Mouse (Mus musculus): ENCODE data around the gene Gpr171.
"Not testable (repeated sequence)": the region's sequence is repeated elsewhere in the genome, so short reads cannot be mapped to it uniquely, and the experiment has no call there.

Gene Gpr171

GRCm38 (mm10) chr3:59101218-59101986 is at the start of gene Gpr171:
Gpr171 (minus strand) TSS chr3:59101821.
- no peak for DNase-seq (ENCODE audit: low read depth)

DNA sequence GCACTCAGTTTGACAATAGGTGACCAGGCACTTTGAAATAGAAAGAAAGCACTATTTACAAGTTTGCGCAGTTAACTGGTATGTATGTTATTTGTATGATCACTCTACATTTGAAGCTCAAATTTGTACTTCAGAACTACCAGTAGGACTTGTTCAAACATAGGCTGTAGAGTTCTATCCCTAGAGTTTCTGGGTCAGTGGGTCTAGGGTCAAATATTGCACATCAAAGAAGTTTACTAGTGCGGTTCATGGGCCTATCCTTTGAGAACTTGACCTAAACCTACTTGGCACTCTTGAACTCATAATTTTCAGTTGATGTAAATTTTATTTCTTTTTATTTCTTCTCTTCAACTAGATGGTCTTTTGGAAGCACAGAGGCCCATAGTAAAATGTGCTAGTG is 49.0 kb upstream of the Gpr171 start:
- DNase-seq (ENCODE audit: low read depth): no peak

GRCm38 (mm10) chr3:59149646-59150045 is 48.0 kb upstream of the Gpr171 start:
- DNase-seq (ENCODE audit: low read depth): no peak

GRCm38 (mm10) chr3:59145194-59145593 is 43.6 kb upstream of the Gpr171 start:
- no peak for DNase-seq (ENCODE audit: low read depth)

DNA sequence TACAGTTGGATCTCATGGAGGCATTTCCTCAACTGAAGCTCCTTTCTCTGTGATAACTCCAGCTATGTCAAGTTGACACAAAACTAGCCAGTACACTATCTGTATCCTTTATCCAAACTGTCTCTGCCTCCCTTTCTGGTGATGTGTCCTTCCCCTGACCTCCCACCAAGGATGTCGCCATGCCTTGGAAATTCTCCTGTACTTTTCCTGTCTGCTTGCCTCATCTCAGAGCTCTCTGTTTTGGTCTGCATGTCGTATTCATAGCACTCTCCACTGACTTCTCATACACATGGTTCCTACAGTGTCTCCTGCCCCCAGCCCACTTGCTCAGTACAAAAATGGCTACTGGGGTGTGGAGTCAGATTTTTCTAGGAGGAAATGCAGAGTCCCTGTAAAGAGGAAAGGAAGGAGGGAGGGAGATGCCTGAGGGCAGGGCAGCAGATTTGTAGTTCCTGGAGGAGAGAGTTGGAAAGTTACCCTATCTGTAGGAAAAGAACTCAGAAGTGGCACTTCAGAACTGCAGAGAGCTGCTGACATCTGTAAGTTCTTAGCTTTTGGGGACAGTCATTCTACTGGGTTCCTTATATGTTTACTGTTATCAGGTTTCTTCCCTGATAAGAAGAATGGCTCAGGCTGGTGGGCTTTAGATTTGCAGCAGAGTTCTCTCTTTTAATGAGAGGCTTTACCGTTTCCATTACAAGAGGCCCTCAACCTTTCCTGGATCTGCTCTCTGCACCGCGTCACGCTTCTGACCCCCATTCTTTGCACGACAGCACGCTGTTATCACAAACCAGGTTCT is 40.1 kb upstream of the Gpr171 start:
- no peak for DNase-seq (ENCODE audit: low read depth)

DNA sequence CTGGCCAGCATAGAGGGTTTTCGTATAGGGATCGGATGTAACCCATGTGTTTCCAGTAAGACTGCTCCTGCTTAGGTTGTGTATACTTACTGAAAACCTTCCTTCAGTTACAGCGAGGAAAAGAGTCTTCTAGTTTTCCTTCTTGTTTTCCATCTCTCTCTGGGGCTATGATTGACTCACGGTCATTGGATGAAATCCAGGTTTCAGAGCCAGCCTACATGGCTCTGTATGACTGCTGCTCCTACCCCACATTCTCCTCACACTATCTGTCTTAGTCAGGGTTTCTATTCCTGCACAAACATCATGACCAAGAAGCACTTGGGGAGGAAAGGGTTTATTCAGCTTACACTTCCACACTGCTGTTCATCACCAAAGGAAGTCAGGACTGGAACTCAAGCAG is 39.3 kb upstream of the Gpr171 start:
- not testable (repeated sequence) for DNase-seq (ENCODE audit: low read depth)

GRCm38 (mm10) chr3:59140115-59140514 is 38.5 kb upstream of the Gpr171 start:
- no peak for DNase-seq (ENCODE audit: low read depth)

DNA sequence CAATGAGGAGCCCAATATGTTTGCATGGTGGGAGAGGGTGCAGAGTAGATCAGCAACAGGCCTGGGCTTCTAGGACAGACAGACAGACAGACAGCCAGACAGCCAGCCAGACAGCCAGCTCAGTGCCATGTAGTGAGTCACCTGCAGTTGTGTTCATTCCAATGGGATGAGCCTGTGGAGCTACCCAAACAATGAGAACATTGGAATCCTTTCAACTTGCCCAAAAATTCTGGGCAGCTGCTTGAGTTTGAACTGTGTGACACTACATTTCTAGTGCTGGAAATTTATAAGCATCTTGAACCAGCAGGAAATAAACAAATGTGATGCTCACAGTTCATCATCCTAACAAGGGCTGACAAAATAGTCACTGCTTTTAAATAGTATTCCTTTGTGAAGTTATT is 38.0 kb upstream of the Gpr171 start:
- DNase-seq (ENCODE audit: low read depth): no peak

GRCm38 (mm10) chr3:59138946-59139468 is 37.4 kb upstream of the Gpr171 start:
- DNase-seq (ENCODE audit: low read depth): no peak

DNA sequence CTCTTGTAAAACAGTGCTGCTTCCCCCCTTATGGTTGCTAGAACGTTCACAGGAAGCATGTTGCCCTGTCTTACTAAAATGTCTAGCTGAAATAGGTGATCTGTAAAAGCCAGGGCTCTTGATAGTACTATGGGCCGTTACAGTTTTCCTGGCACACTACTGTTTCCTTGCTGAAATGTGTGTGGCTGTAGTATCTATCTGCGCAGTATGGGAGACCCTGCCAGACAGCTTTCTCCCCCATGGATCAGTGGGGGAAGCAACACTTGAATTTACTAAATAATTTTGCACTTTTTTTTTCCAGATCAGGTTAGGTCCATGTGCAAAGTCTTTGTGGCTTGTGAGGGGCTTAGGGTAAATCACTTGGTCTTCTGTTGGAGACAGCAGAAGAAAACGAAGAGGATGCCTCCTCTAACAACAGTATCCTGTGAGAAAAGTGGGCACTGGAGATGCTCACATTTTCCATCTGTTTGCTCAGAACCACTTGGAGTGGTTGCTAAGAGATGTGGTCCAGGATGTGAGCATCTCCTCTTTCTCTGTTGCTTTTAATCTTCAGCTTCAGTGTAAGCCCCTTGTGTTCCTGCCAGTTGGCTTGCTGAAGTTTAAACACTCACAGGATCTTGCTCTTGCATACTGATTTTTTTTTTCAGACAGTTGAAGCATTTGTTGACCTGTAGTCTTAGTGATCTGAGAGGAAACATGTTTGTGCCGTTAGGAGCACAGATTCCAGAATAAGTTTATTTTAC is 34.5 kb upstream of the Gpr171 start:
- no peak for DNase-seq (ENCODE audit: low read depth)

GRCm38 (mm10) chr3:59133189-59133588 is 31.6 kb upstream of the Gpr171 start:
- no peak for DNase-seq (ENCODE audit: low read depth)

- no peak for DNase-seq (ENCODE audit: low read depth)
These were observed 30.3 kb upstream of the Gpr171 start for GRCm38 (mm10) chr3:59131966-59132365.

GRCm38 (mm10) chr3:59131081-59131480 is 29.5 kb upstream of the Gpr171 start:
- DNase-seq (ENCODE audit: low read depth): no peak

GRCm38 (mm10) chr3:59130431-59130830 is 28.8 kb upstream of the Gpr171 start:
- DNase-seq (ENCODE audit: low read depth): no peak

DNA sequence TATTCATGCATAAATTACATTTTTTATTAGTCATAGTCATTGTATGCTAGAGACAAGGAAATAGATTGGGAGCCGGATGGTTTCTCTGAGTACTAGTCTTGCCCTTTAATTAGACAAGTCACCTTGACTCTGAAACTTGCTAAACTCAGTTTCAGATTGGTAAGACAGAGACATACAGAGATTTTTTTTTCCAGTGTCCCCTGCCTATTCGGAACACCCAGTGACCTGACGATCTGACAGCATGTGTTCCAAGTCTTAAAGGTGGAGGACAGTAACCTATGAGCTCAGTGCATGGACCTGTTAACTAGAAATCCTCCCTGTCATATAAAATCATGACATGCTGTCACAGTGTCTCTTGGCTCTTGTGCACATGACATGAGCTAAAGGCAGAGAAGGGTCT is 27.9 kb upstream of the Gpr171 start:
- DNase-seq (ENCODE audit: low read depth): no peak

DNA sequence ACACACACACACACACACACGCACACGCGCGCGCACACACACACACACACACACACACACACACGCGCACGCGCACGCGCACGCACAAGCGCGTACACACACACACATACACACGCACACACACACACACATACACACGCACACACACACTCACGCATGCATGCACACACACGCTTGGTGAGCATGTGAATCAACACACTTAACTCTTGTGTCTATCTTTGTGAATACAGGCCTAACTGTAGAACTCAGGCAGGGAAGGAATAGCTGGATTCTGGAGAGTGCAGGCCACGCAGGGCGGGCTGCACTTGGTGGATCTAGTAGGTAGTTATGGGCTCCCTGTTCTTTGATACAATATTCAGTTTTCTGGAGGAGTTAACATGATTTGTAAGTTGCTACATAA is 27.1 kb upstream of the Gpr171 start:
- no peak for DNase-seq (ENCODE audit: low read depth)

DNA sequence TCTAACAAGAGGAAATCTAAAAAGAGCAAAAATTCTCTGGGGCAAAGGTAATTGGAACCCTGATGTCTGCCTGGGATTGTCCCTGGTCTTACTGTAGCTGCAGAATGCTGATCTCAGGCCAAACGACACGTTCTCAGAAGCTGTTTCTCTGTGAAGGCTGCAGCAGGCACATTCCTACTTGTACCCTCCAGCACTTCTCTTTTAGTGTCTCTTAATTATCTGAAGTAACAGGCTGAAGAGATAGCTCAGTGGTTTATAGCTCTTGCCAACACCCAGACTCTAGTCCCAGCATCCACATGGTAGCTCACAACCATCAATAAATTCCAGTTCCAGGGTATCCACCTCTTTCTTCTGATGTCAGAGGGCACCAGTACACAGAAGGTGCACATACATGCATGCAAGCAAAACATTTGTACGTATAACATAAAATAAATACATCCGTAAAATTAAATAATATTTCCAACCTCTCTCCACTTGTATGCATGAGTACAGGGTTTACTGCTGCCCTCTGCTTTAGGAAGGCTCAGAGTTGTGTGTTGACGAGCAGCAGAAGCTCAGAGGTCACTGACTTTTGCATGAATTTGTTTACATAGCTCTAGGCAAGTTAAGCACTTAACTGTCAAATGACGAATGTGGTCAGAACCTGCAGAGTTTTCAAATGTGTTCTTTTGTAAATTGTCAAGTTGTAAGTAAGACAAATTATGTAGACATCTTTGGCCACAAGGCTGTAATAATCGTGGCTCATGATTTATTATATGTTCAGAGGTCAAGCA is 24.3 kb upstream of the Gpr171 start:
- DNase-seq (ENCODE audit: low read depth): no peak

DNA sequence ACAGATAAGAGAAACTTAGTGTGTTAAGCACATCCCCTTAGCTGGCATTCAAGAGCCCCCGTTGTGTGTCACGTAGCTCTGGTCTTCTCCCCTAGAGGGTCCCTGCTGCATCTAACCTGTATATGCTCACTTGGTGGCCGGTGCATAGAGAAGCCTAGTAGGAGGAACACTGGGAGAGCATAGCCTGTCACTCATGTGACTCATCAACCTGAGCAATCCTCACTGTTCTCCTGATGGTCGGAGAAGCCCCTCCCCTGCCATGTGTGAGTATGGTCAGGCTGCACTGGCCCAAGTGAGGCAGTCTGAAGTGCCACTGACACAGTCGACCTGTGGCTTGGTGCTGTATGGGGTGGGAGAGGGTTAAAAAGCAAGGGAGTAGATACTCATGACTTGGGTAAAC is 23.4 kb upstream of the Gpr171 start:
- no peak for DNase-seq (ENCODE audit: low read depth)

GRCm38 (mm10) chr3:59121780-59122449 is 20.3 kb upstream of the Gpr171 start:
- no peak for DNase-seq (ENCODE audit: low read depth)

DNA sequence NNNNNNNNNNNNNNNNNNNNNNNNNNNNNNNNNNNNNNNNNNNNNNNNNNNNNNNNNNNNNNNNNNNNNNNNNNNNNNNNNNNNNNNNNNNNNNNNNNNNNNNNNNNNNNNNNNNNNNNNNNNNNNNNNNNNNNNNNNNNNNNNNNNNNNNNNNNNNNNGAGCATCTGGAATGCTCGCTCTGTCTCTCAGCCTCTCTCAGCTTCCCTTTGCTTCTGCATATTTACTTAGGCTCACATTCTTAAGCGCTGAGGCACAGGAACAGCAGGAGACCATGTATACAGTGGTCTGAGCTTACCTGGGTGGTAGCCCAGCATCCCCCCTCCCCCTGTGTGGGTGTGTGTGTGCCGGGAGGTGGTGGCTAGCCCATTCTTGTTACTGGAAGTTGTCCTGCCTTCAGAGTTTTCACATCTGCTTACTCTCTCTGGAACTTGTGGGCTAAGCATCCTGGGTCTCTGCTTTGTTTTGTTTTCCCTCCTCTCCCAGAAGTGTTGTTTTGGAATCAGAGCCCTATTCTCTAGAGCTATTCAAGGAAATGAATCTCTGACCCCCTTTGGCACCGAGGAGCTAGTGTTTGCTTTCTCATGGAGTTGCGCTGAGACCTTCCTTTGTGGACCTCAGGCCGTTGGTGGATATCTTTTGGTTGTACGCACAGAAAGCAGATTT is 19.6 kb upstream of the Gpr171 start:
- DNase-seq (ENCODE audit: low read depth): no peak
